Mouse (Mus musculus): ENCODE measurements at regions not wholly inside any gene's neighbourhood (a gene's known extent, or its start where the extent isn't known, plus 50 kb on each side); places are given as distances from the start of the nearest gene placed in this dataset.

- Histone ChIP-seq H3K36me3 (ENCODE audit: control insufficient read depth, insufficient read depth, low read length) (no peaks in the 10 kb centered on the region), H3K4me1 (ENCODE audit: control insufficient read depth, insufficient read depth, low read length) (no peaks in the 10 kb centered on the region), H3K4me2 (no peak overlapping the region), H3K4me3 (ENCODE audit: low read depth, low read length) (no peak overlapping the region), H3K27ac (ENCODE audit: low read depth, low read length) (no peak overlapping the region), H3K9me3 (ENCODE audit: control insufficient read depth, low read length) (no peaks in the 10 kb centered on the region), H3K27me3 (ENCODE audit: control insufficient read depth, insufficient read depth, low read length) (no peaks in the 10 kb centered on the region), H3K9ac (ENCODE audit: low read length) (no peak overlapping the region)
- DNase-seq (ENCODE audit: low spot score, missing footprints) (no peak), ATAC-seq (ENCODE audit: low FRiP score) (no peak)
- WGBS, result 95% methylated on average over 1 of the region's 1 CpGs
Observed at GRCm38 (mm10) chr14:23140385-23140784, 873.9 kb downstream of the Kcnma1 start.

- no peak overlapping the region for H3K4me3 ChIP-seq (ENCODE audit: low read depth, low read length)
- DNase-seq (ENCODE audit: low spot score, missing footprints), result no peak
- WGBS, result 90% methylated on average over 2 of the region's 2 CpGs
- H3K36me3 ChIP-seq (ENCODE audit: control insufficient read depth, insufficient read depth, low read length), result no peaks in the 10 kb centered on the region
- no peak overlapping the region for H3K9ac ChIP-seq (ENCODE audit: low read length)
- H3K27ac ChIP-seq (ENCODE audit: low read depth, low read length), result no peak overlapping the region
- H3K4me1 ChIP-seq (ENCODE audit: control insufficient read depth, insufficient read depth, low read length), result no peaks in the 10 kb centered on the region
- H3K27me3 ChIP-seq (ENCODE audit: control insufficient read depth, insufficient read depth, low read length), result no peaks in the 10 kb centered on the region
- H3K4me2 ChIP-seq, result no peak overlapping the region
- H3K9me3 ChIP-seq (ENCODE audit: control insufficient read depth, low read length), result no peaks in the 10 kb centered on the region
- ATAC-seq (ENCODE audit: low FRiP score), result no peak
Observed at GRCm38 (mm10) chr14:23134723-23135122, 879.6 kb downstream of the Kcnma1 start.

- ATAC-seq (ENCODE audit: low FRiP score), result no peak
Observed at GRCm38 (mm10) chr14:23131736-23132519, 882.4 kb downstream of the Kcnma1 start.

GRCm38 (mm10) chr14:23115889-23116510 lies 898.3 kb downstream of the Kcnma1 start:
- ATAC-seq (ENCODE audit: low FRiP score), result no peak
- no peak for DNase-seq (ENCODE audit: low spot score, missing footprints)
- WGBS, result 91% methylated on average over 8 of the region's 8 CpGs

More at GRCm38 (mm10) chr14:23131736-23132519, 882.4 kb downstream of the Kcnma1 start:
- Histone ChIP-seq H3K9ac (ENCODE audit: low read length) (no peak overlapping the region), H3K27me3 (ENCODE audit: control insufficient read depth, insufficient read depth, low read length) (no peaks in the 10 kb centered on the region), H3K4me2 (no peak overlapping the region), H3K4me3 (ENCODE audit: low read depth, low read length) (no peak overlapping the region), H3K4me1 (ENCODE audit: control insufficient read depth, insufficient read depth, low read length) (no peaks in the 10 kb centered on the region), H3K9me3 (ENCODE audit: control insufficient read depth, low read length) (no peaks in the 10 kb centered on the region), H3K27ac (ENCODE audit: low read depth, low read length) (no peak overlapping the region), H3K36me3 (ENCODE audit: control insufficient read depth, insufficient read depth, low read length) (no peaks in the 10 kb centered on the region)
- DNase-seq (ENCODE audit: low spot score, missing footprints), result no peak
- 79% methylated on average over 7 of the region's 7 CpGs for WGBS

GRCm38 (mm10) chr14:23114910-23115309 lies 899.4 kb downstream of the Kcnma1 start:
- Histone ChIP-seq H3K36me3 (ENCODE audit: control insufficient read depth, insufficient read depth, low read length) (no peaks in the 10 kb centered on the region), H3K27ac (ENCODE audit: low read depth, low read length) (no peak overlapping the region), H3K9me3 (ENCODE audit: control insufficient read depth, low read length) (no peaks in the 10 kb centered on the region), H3K9ac (ENCODE audit: low read length) (no peak overlapping the region), H3K27me3 (ENCODE audit: control insufficient read depth, insufficient read depth, low read length) (no peaks in the 10 kb centered on the region), H3K4me3 (ENCODE audit: low read depth, low read length) (no peak overlapping the region), H3K4me2 (no peak overlapping the region), H3K4me1 (ENCODE audit: control insufficient read depth, insufficient read depth, low read length) (no peaks in the 10 kb centered on the region)
- DNase-seq (ENCODE audit: low spot score, missing footprints) (no peak), ATAC-seq (ENCODE audit: low FRiP score) (no peak)
- WGBS, result 84% methylated on average over 5 of the region's 5 CpGs

More at GRCm38 (mm10) chr14:23115889-23116510, 898.3 kb downstream of the Kcnma1 start:
- H3K9me3 ChIP-seq (ENCODE audit: control insufficient read depth, low read length), result no peaks in the 10 kb centered on the region
- no peaks in the 10 kb centered on the region for H3K36me3 ChIP-seq (ENCODE audit: control insufficient read depth, insufficient read depth, low read length)
- H3K4me3 ChIP-seq (ENCODE audit: low read depth, low read length), result no peak overlapping the region
- no peak overlapping the region for H3K9ac ChIP-seq (ENCODE audit: low read length)
- H3K27me3 ChIP-seq (ENCODE audit: control insufficient read depth, insufficient read depth, low read length), result no peaks in the 10 kb centered on the region
- no peaks in the 10 kb centered on the region for H3K4me1 ChIP-seq (ENCODE audit: control insufficient read depth, insufficient read depth, low read length)
- H3K4me2 ChIP-seq, result no peak overlapping the region
- no peak overlapping the region for H3K27ac ChIP-seq (ENCODE audit: low read depth, low read length)

GRCm38 (mm10) chr14:23114456-23114855 lies 899.8 kb downstream of the Kcnma1 start:
- Histone ChIP-seq H3K4me2 (no peak overlapping the region), H3K27me3 (ENCODE audit: control insufficient read depth, insufficient read depth, low read length) (no peaks in the 10 kb centered on the region), H3K9me3 (ENCODE audit: control insufficient read depth, low read length) (no peaks in the 10 kb centered on the region), H3K4me1 (ENCODE audit: control insufficient read depth, insufficient read depth, low read length) (no peaks in the 10 kb centered on the region), H3K4me3 (ENCODE audit: low read depth, low read length) (no peak overlapping the region), H3K27ac (ENCODE audit: low read depth, low read length) (no peak overlapping the region), H3K9ac (ENCODE audit: low read length) (no peak overlapping the region), H3K36me3 (ENCODE audit: control insufficient read depth, insufficient read depth, low read length) (no peaks in the 10 kb centered on the region)
- 97% methylated on average over 1 of the region's 1 CpGs for WGBS
- no peak for ATAC-seq (ENCODE audit: low FRiP score)
- no peak for DNase-seq (ENCODE audit: low spot score, missing footprints)

- Histone ChIP-seq H3K4me2 (no peak overlapping the region), H3K4me1 (ENCODE audit: control insufficient read depth, insufficient read depth, low read length) (no peaks in the 10 kb centered on the region), H3K27ac (ENCODE audit: low read depth, low read length) (no peak overlapping the region), H3K4me3 (ENCODE audit: low read depth, low read length) (no peak overlapping the region), H3K9ac (ENCODE audit: low read length) (no peak overlapping the region), H3K9me3 (ENCODE audit: control insufficient read depth, low read length) (no peaks in the 10 kb centered on the region), H3K27me3 (ENCODE audit: control insufficient read depth, insufficient read depth, low read length) (no peaks in the 10 kb centered on the region), H3K36me3 (ENCODE audit: control insufficient read depth, insufficient read depth, low read length) (no peaks in the 10 kb centered on the region)
- 73% methylated on average over 2 of the region's 2 CpGs for WGBS
- DNase-seq (ENCODE audit: low spot score, missing footprints) (no peak), ATAC-seq (ENCODE audit: low FRiP score) (no peak)
Observed at GRCm38 (mm10) chr14:23112369-23112768, 901.9 kb downstream of the Kcnma1 start.

GRCm38 (mm10) chr14:23108590-23108989 lies 905.7 kb downstream of the Kcnma1 start:
- WGBS, result 88% methylated on average over 7 of the region's 7 CpGs

GRCm38 (mm10) chr14:23107466-23107865 lies 906.8 kb downstream of the Kcnma1 start:
- Histone ChIP-seq H3K4me3 (ENCODE audit: low read depth, low read length) (no peak overlapping the region), H3K27ac (ENCODE audit: low read depth, low read length) (no peak overlapping the region), H3K27me3 (ENCODE audit: control insufficient read depth, insufficient read depth, low read length) (no peaks in the 10 kb centered on the region), H3K9ac (ENCODE audit: low read length) (no peak overlapping the region), H3K4me2 (no peak overlapping the region), H3K4me1 (ENCODE audit: control insufficient read depth, insufficient read depth, low read length) (no peaks in the 10 kb centered on the region), H3K9me3 (ENCODE audit: control insufficient read depth, low read length) (no peaks in the 10 kb centered on the region), H3K36me3 (ENCODE audit: control insufficient read depth, insufficient read depth, low read length) (no peaks in the 10 kb centered on the region)
- DNase-seq (ENCODE audit: low spot score, missing footprints), result no peak
- WGBS, result 75% methylated on average over 4 of the region's 4 CpGs
- no peak for ATAC-seq (ENCODE audit: low FRiP score)

More at GRCm38 (mm10) chr14:23108590-23108989, 905.7 kb downstream of the Kcnma1 start:
- H3K9ac ChIP-seq (ENCODE audit: low read length), result no peak overlapping the region
- no peaks in the 10 kb centered on the region for H3K27me3 ChIP-seq (ENCODE audit: control insufficient read depth, insufficient read depth, low read length)
- H3K4me3 ChIP-seq (ENCODE audit: low read depth, low read length), result no peak overlapping the region
- no peak for ATAC-seq (ENCODE audit: low FRiP score)
- no peak overlapping the region for H3K4me2 ChIP-seq
- H3K4me1 ChIP-seq (ENCODE audit: control insufficient read depth, insufficient read depth, low read length), result no peaks in the 10 kb centered on the region
- DNase-seq (ENCODE audit: low spot score, missing footprints), result no peak
- H3K27ac ChIP-seq (ENCODE audit: low read depth, low read length), result no peak overlapping the region
- H3K36me3 ChIP-seq (ENCODE audit: control insufficient read depth, insufficient read depth, low read length), result no peaks in the 10 kb centered on the region
- no peaks in the 10 kb centered on the region for H3K9me3 ChIP-seq (ENCODE audit: control insufficient read depth, low read length)

Data from midbrain, embryonic 11.5 days (tissue).